8 mouse cellular contexts compared by ENCODE assay signal in the genomic region with DNA sequence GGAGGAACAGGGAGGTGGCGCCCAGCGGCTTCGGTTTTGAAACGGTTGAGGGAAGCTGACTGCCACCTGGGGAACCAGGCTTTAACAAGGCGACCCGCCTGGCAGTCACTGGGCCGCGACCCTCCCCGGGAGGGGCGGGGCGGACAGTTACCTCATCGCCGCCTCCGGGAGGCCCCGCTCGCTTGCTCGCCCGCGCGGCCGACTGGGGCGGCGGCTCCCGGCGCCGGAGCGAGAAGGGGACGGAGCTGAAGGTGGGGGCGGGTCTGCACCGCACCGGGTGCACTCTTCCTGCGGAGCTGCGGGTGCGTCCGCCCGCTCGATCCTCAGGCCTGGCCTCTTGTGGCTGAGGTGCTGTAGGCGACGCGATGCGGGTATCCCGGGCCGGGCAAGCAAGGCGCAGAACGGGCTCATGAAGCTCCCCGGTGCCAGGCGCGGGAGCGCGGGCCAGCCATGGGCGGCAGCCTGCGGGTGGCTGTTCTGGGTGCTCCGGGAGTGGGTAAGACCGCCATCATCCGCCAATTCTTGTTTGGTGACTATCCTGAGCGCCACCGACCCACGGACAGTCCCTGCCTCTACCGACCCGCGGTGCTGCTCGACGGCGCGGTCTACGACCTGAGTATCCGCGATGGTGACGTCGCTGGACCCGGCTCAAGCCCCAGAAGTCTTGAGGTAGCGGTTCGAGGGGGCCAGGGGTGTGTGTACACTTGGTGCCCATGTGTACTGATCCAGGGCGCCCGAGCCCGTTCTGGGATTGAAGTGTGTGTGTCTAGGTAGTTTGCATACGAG. TPM values are rescaled to one million over a fixed set of nuclear protein-coding genes. Genes with fewer than 3 reads are reported as not detected.
DNase-seq lines count a peak whose midpoint lies in the region; ATAC-seq lines count a peak whose summit lies in the region.

Gene Rasl10a (plus strand): TSS at position 273 of the 786 bp plus-strand sequence.

- H3K4me3 ChIP-seq in embryonic facial prominence, embryonic 11.5 days (ENCODE audit: low read depth, low read length), result peak within 1 kb of the TSS; percentile 41
- peak within 1 kb of the TSS; percentile 54 for H3K4me3 ChIP-seq in lung, embryonic 16.5 days (ENCODE audit: low read length)

- WGBS in embryonic facial prominence, embryonic 11.5 days, result 2% methylated on average over 75 of the region's 77 CpGs
- WGBS in lung, embryonic 16.5 days, result 1% methylated on average over 71 of the region's 77 CpGs

- H3K9ac ChIP-seq in embryonic facial prominence, embryonic 11.5 days (replicated peaks; ENCODE audit: low read length), result peak within 1 kb of the TSS; percentile 55
- peak within 1 kb of the TSS; percentile 61 for H3K9ac ChIP-seq in lung, embryonic 16.5 days (ENCODE audit: low read length)

- H3K27ac ChIP-seq in embryonic facial prominence, embryonic 11.5 days (replicated peaks; ENCODE audit: low read depth, low read length), result no peak within 1 kb of the TSS
- H3K27ac ChIP-seq in lung, embryonic 16.5 days (ENCODE audit: low read length), result no peak within 1 kb of the TSS

- peaks cover 75% of the 10 kb centered on the region for H3K27me3 ChIP-seq in embryonic facial prominence, embryonic 11.5 days (ENCODE audit: control insufficient read depth, insufficient read depth, low read length)
- peaks cover 63% of the 10 kb centered on the region for H3K27me3 ChIP-seq in lung, embryonic 16.5 days (ENCODE audit: control insufficient read depth, insufficient read depth, low read depth, low read length)

- peak; percentile 92 for DNase-seq in heart, adult 11 months
- no peak for DNase-seq in heart, postnatal 25 days (ENCODE audit: low spot score)
- peak; percentile 35 for DNase-seq in embryonic facial prominence, embryonic 11.5 days (ENCODE audit: low spot score)
- peak; percentile 55 for DNase-seq in heart, postnatal 4 days
- peak in 1 of 2 experiments; percentile 41 for DNase-seq in layer of hippocampus, adult 8-10 months (ENCODE audit: low spot score in 2 of 2)
- peak; percentile 50 for DNase-seq in right cerebral cortex, postnatal 14 days

- intact Hi-C loops in heart, postnatal 25 days (cut with DNase I), result no loop called here

- H3K4me1 ChIP-seq in embryonic facial prominence, embryonic 11.5 days (ENCODE audit: control insufficient read depth, insufficient read depth, low read length), result peaks cover 17% of the 10 kb centered on the region
- peaks cover 25% of the 10 kb centered on the region for H3K4me1 ChIP-seq in lung, embryonic 16.5 days (replicated peaks; ENCODE audit: control insufficient read depth, insufficient read depth, low read length)

- no peak for ATAC-seq in embryonic facial prominence, embryonic 11.5 days (replicated peaks; ENCODE audit: insufficient number of reproducible peaks, low FRiP score, low TSS enrichment, low read depth)
- no peak for ATAC-seq in lung, embryonic 16.5 days (ENCODE audit: low read depth)
- no peak for ATAC-seq in monocyte, adult 5-6 weeks (replicated peaks; ENCODE audit: insufficient number of reproducible peaks, low FRiP score, low TSS enrichment, poor library complexity, severe bottlenecking)

- H3K36me3 ChIP-seq in embryonic facial prominence, embryonic 11.5 days (replicated peaks; ENCODE audit: control insufficient read depth, insufficient read depth, low read depth, low read length), result no peaks in the 10 kb centered on the region
- no peaks in the 10 kb centered on the region for H3K36me3 ChIP-seq in lung, embryonic 16.5 days (ENCODE audit: control insufficient read depth, insufficient read depth, low read length)

- peak within 1 kb of the TSS; percentile 84 for H3K4me2 ChIP-seq in embryonic facial prominence, embryonic 11.5 days (ENCODE audit: low read depth, low read length)
- peak within 1 kb of the TSS; percentile 93 for H3K4me2 ChIP-seq in lung, embryonic 16.5 days (ENCODE audit: low read depth, low read length)

- H3K9me3 ChIP-seq in embryonic facial prominence, embryonic 11.5 days (replicated peaks; ENCODE audit: control insufficient read depth, low read length), result no peaks in the 10 kb centered on the region
- no peaks in the 10 kb centered on the region for H3K9me3 ChIP-seq in lung, embryonic 16.5 days (ENCODE audit: control insufficient read depth, low read length)

RNA-seq across cellular contexts. Expression of gene Rasl10a, which starts in this region (rescaled TPM):
- 1 to 10 TPM; 2.4 to 5.3 TPM for total RNA-seq in heart, postnatal 25 days (2021)
- 0.49 and 0.63 TPM in 2 replicates for polyA plus RNA-seq in embryonic facial prominence, embryonic 11.5 days (2014; fragmentation: Nextera tagmentation; extraction: Ambion mirVana)
- 1 to 10 TPM in 1 of 2 experiments, under 1 TPM in 1; 0.41 to 1.0 TPM for total RNA-seq in heart, postnatal 4 days (2021)
- total RNA-seq in layer of hippocampus, adult 8-10 months (2022), result 10 to 100 TPM; 48.3 to 100.0 (median 69.5) TPM
- 0.45 and 0.92 TPM in 2 replicates for polyA plus RNA-seq in lung, embryonic 16.5 days (2015; fragmentation: Nextera tagmentation; extraction: Ambion mirVana)
- total RNA-seq in monocyte, adult 5-6 weeks (2017), result 0.58 TPM in 1 of 3 replicates, not detected in the others

Comparison
In these comparisons a context has a peak if more than half of its experiments do, and no peak if none do; other contexts are left out.
1. RNA of gene Rasl10a (total RNA-seq): 48.3 to 100.0 TPM in layer of hippocampus, adult 8-10 months; 2.4 to 5.3 TPM in heart, postnatal 25 days, 0.41 to 1.0 TPM in heart, postnatal 4 days and 0.58 TPM in monocyte, adult 5-6 weeks; every median in the first group is over 4 times any median in the second.
2. Peak in DNase-seq, H3K4me3 ChIP-seq, H3K9ac ChIP-seq and H3K4me2 ChIP-seq in embryonic facial prominence, embryonic 11.5 days; RNA of the gene not detected or under 1 TPM.